Mouse (Mus musculus) thymus, postnatal 36 days (tissue): ENCODE measurements around the gene Brap.
"Not testable (repeated sequence)": the region's sequence is repeated elsewhere in the genome, so short reads cannot be mapped to it uniquely, and the experiment has no call there.

Experiments
- DNase-seq, 2 experiments: peaks; one replicate each; pipeline ENCODE4 v3.0.0; 2022; ENCODE audit warnings: mixed read lengths in 2 of 2

Gene Brap

GRCm38 (mm10) chr5:121682250-121682649 lies 21.9 kb downstream of the Brap start:
- no peak for DNase-seq

- DNase-seq, result no peak
Observed at GRCm38 (mm10) chr5:121685495-121685894, 25.1 kb downstream of the Brap start.

GRCm38 (mm10) chr5:121686113-121686898 lies 25.9 kb downstream of the Brap start:
- no peak for DNase-seq

- DNase-seq, result no peak
Observed at GRCm38 (mm10) chr5:121690482-121691211, 30.3 kb downstream of the Brap start.

GRCm38 (mm10) chr5:121691436-121691835 lies 31.1 kb downstream of the Brap start:
- DNase-seq, result not testable (repeated sequence)

- DNase-seq, result no peak
Observed at GRCm38 (mm10) chr5:121692897-121693296, 32.5 kb downstream of the Brap start.

- DNase-seq, result no peak
Observed at GRCm38 (mm10) chr5:121696761-121697160, 36.4 kb downstream of the Brap start.

GRCm38 (mm10) chr5:121699891-121700290 lies 39.5 kb downstream of the Brap start:
- DNase-seq, result no peak

- DNase-seq, result no peak
Observed at GRCm38 (mm10) chr5:121700496-121700895, 40.1 kb downstream of the Brap start.

GRCm38 (mm10) chr5:121701111-121701769 lies 40.9 kb downstream of the Brap start:
- DNase-seq, result no peak

GRCm38 (mm10) chr5:121703341-121703740 lies 43.0 kb downstream of the Brap start:
- DNase-seq, result no peak

GRCm38 (mm10) chr5:121704512-121705248 lies 44.3 kb downstream of the Brap start:
- DNase-seq, result no peak

GRCm38 (mm10) chr5:121710402-121710801 lies 50.0 kb downstream of the Brap start:
- DNase-seq, result no peak

- DNase-seq, result no peak
Observed at GRCm38 (mm10) chr5:121710851-121711173, 50.4 kb downstream of the Brap start.

- peak; percentile 84 to 85 for DNase-seq
Observed at GRCm38 (mm10) chr5:121711174-121711927, 51.0 kb downstream of the Brap start, which contains the start of gene Atxn2. Gene Atxn2, plus strand, starts transcription at chr5:121711337.

GRCm38 (mm10) chr5:121711928-121712231 lies 51.5 kb downstream of the Brap start:
- no peak for DNase-seq

GRCm38 (mm10) chr5:121712232-121712933 lies 52.0 kb downstream of the Brap start:
- peak; percentile 33 to 62 for DNase-seq

- peak; percentile 20 to 30 for DNase-seq
Observed at GRCm38 (mm10) chr5:121712934-121713538, 52.7 kb downstream of the Brap start.

- DNase-seq, result peak; percentile 2 to 24
Observed at GRCm38 (mm10) chr5:121714331-121714730, 54.0 kb downstream of the Brap start.

GRCm38 (mm10) chr5:121714928-121715327 lies 54.6 kb downstream of the Brap start:
- no peak for DNase-seq

- no peak for DNase-seq
Observed at GRCm38 (mm10) chr5:121718462-121718861, 58.1 kb downstream of the Brap start.
